Mouse (Mus musculus): ENCODE data around the gene Ifi202b. TPM values are rescaled to one million over a fixed set of nuclear protein-coding genes. Genes with fewer than 3 reads are reported as not detected.

The Ifi202b gene
- total RNA-seq, 2 experiments from 2014 or later, result not detected

Other genes with a start within 250 kb of the Ifi202b start
- gene Ifi207, start 241.0 kb downstream of the Ifi202b start, total RNA-seq (2015), result 162 and 188 TPM in 2 replicates
- 66.9 and 70.4 TPM in 2 replicates for gene Ifi207, start 241.0 kb downstream of the Ifi202b start, total RNA-seq (2017)
- 135 and 165 TPM in 2 replicates for gene Ifi204, start 215.8 kb downstream of the Ifi202b start, total RNA-seq (2015)
- gene Ifi204, start 215.8 kb downstream of the Ifi202b start, total RNA-seq (2017), result 256 and 281 TPM in 2 replicates
- 165 and 182 TPM in 2 replicates for gene Ifi211, start 69.7 kb downstream of the Ifi202b start, total RNA-seq (2015)
- 234 and 254 TPM in 2 replicates for gene Ifi211, start 69.7 kb downstream of the Ifi202b start, total RNA-seq (2017)
- 360 and 361 TPM in 2 replicates for gene Mndal, start 40.3 kb downstream of the Ifi202b start, total RNA-seq (2015)
- 254 and 258 TPM in 2 replicates for gene Mndal, start 40.3 kb downstream of the Ifi202b start, total RNA-seq (2017)
- 263 and 285 TPM in 2 replicates for gene Ifi203, start 40.1 kb downstream of the Ifi202b start, total RNA-seq (2015)
- gene Ifi203, start 40.1 kb downstream of the Ifi202b start, total RNA-seq (2017), result 122 and 154 TPM in 2 replicates
- 33.5 and 35.2 TPM in 2 replicates for gene Ifi205, start 49.1 kb upstream of the Ifi202b start, total RNA-seq (2015)
- gene Ifi205, start 49.1 kb upstream of the Ifi202b start, total RNA-seq (2017), result 25.3 and 27.3 TPM in 2 replicates
- 0.51 and 0.73 TPM in 2 replicates for gene Olfr433, start 58.0 kb upstream of the Ifi202b start, total RNA-seq (2015)
- 0.22 and 0.49 TPM in 2 replicates for gene Olfr433, start 58.0 kb upstream of the Ifi202b start, total RNA-seq (2017)
- 0.30 and 0.71 TPM in 2 replicates for gene Olfr432, start 66.5 kb upstream of the Ifi202b start, total RNA-seq (2015)
- gene Olfr432, start 66.5 kb upstream of the Ifi202b start, total RNA-seq (2017), result 0.29 TPM in 1 of 2 replicates, not detected in the other
- gene Olfr430, start 83.9 kb upstream of the Ifi202b start, total RNA-seq (2015), result not detected in 2 replicates
- not detected in 2 replicates for gene Olfr430, start 83.9 kb upstream of the Ifi202b start, total RNA-seq (2017)
- not detected in 2 replicates for gene Olfr429, start 101.6 kb upstream of the Ifi202b start, total RNA-seq (2015)
- not detected in 2 replicates for gene Olfr429, start 101.6 kb upstream of the Ifi202b start, total RNA-seq (2017)
- gene Olfr427, start 114.1 kb upstream of the Ifi202b start, total RNA-seq (2015), result not detected in 2 replicates
- gene Olfr427, start 114.1 kb upstream of the Ifi202b start, total RNA-seq (2017), result not detected in 2 replicates
- not detected in 2 replicates for gene Olfr231, start 138.4 kb upstream of the Ifi202b start, total RNA-seq (2015)
- not detected in 2 replicates for gene Olfr231, start 138.4 kb upstream of the Ifi202b start, total RNA-seq (2017)
- gene Olfr424, start 148.8 kb upstream of the Ifi202b start, total RNA-seq (2015), result not detected in 2 replicates
- gene Olfr424, start 148.8 kb upstream of the Ifi202b start, total RNA-seq (2017), result not detected in 2 replicates
- gene Olfr420, start 172.9 kb upstream of the Ifi202b start, total RNA-seq (2015), result not detected in 2 replicates
- gene Olfr420, start 172.9 kb upstream of the Ifi202b start, total RNA-seq (2017), result not detected in 2 replicates
- 1.1 and 1.3 TPM in 2 replicates for gene Spta1, start 190.0 kb upstream of the Ifi202b start, total RNA-seq (2015)
- gene Spta1, start 190.0 kb upstream of the Ifi202b start, total RNA-seq (2017), result 2.7 and 5.9 TPM in 2 replicates